Mouse (Mus musculus) adrenal gland, adult 18-20 months (tissue): Measurements from ENCODE around the gene Atf6. TPM values are rescaled to one million over a fixed set of nuclear protein-coding genes. Genes with fewer than 3 reads are reported as not detected.

Experiments used
- DNase-seq, 2 experiments: peaks; one replicate each; pipeline ENCODE4 v3.0.0; 2021 to 2022; ENCODE audit warnings: low spot score in 2 of 2
- total RNA-seq, 2 experiments: library from RNA; stranded (reverse); gene quantifications; 1 replicate in 1 of 2; 2 replicates in 1 of 2; pipeline ENCODE4 v1.2.3; 2021

The Atf6 gene
- total RNA-seq, 2 experiments from 2014 or later = 34.8 to 36.9 TPM

GRCm38 (mm10) chr1:170884390-170884789 lies 16.8 kb upstream of the Atf6 start:
- no peak for DNase-seq

GRCm38 (mm10) chr1:170882915-170883485 lies 15.4 kb upstream of the Atf6 start:
- no peak for DNase-seq

GRCm38 (mm10) chr1:170876906-170877305 lies 9.3 kb upstream of the Atf6 start:
- peak in 1 of 2 experiments; percentile 14 for DNase-seq

GRCm38 (mm10) chr1:170875676-170876075 lies 8.1 kb upstream of the Atf6 start:
- no peak for DNase-seq

GRCm38 (mm10) chr1:170871961-170872360 lies 4.4 kb upstream of the Atf6 start:
- no peak for DNase-seq

GRCm38 (mm10) chr1:170871402-170871801 lies 3.8 kb upstream of the Atf6 start:
- DNase-seq = no peak

GRCm38 (mm10) chr1:170868905-170869283 lies 1.3 kb upstream of the Atf6 start:
- no peak for DNase-seq

- DNase-seq = peak; percentile 52 to 64
Observed at GRCm38 (mm10) chr1:170868107-170868904, 735 bp upstream of the Atf6 start.

GRCm38 (mm10) chr1:170866992-170867690 lies 430 bp downstream of the Atf6 start:
- DNase-seq = peak in 1 of 2 experiments; percentile 15

GRCm38 (mm10) chr1:170865406-170865805 lies 2.2 kb downstream of the Atf6 start:
- DNase-seq = no peak

GRCm38 (mm10) chr1:170864754-170865153 lies 2.8 kb downstream of the Atf6 start:
- no peak for DNase-seq

GRCm38 (mm10) chr1:170864234-170864633 lies 3.3 kb downstream of the Atf6 start:
- no peak for DNase-seq

GRCm38 (mm10) chr1:170863033-170863432 lies 4.5 kb downstream of the Atf6 start:
- no peak for DNase-seq

GRCm38 (mm10) chr1:170862435-170862717 lies 5.2 kb downstream of the Atf6 start:
- no peak for DNase-seq

- no peak for DNase-seq
Observed at GRCm38 (mm10) chr1:170861671-170862434, 5.7 kb downstream of the Atf6 start.

GRCm38 (mm10) chr1:170858872-170859271 lies 8.7 kb downstream of the Atf6 start:
- DNase-seq = no peak

GRCm38 (mm10) chr1:170857369-170857768 lies 10.2 kb downstream of the Atf6 start:
- DNase-seq = no peak

GRCm38 (mm10) chr1:170855056-170855760 lies 12.4 kb downstream of the Atf6 start:
- no peak for DNase-seq

GRCm38 (mm10) chr1:170853604-170854003 lies 14.0 kb downstream of the Atf6 start:
- DNase-seq = no peak

- DNase-seq = no peak
Observed at GRCm38 (mm10) chr1:170850637-170851624, 16.6 kb downstream of the Atf6 start.
